Mouse (Mus musculus): ENCODE measurements around the gene Crisp3. TPM values are rescaled to one million over a fixed set of nuclear protein-coding genes. Genes with fewer than 3 reads are reported as not detected.
"Not testable (repeated sequence)": the region's sequence is repeated elsewhere in the genome, so short reads cannot be mapped to it uniquely, and the experiment has no call there.

The Crisp3 gene
- total RNA-seq (2022), result not detected

GRCm38 (mm10) chr17:40242135-40242534 lies at the start of gene Crisp3:
Crisp3 (minus strand) TSS chr17:40242288.
- DNase-seq (ENCODE audit: low spot score in 2 of 2), result no peak

GRCm38 (mm10) chr17:40285435-40285834 lies 43.3 kb upstream of the Crisp3 start:
- no peak for DNase-seq (ENCODE audit: low spot score in 2 of 2)

- no peak for DNase-seq (ENCODE audit: low spot score in 2 of 2)
Observed at GRCm38 (mm10) chr17:40275519-40275918, 33.4 kb upstream of the Crisp3 start.

GRCm38 (mm10) chr17:40274906-40275470 lies 32.9 kb upstream of the Crisp3 start:
- DNase-seq (ENCODE audit: low spot score in 2 of 2), result no peak

GRCm38 (mm10) chr17:40252487-40252886 lies 10.4 kb upstream of the Crisp3 start:
- DNase-seq (ENCODE audit: low spot score in 2 of 2), result no peak

- DNase-seq (ENCODE audit: low spot score in 2 of 2), result no peak
Observed at GRCm38 (mm10) chr17:40208540-40208939, 33.5 kb downstream of the Crisp3 start, which contains the start of gene Pgk2. Pgk2 (minus strand) TSS chr17:40208640.

- DNase-seq (ENCODE audit: low spot score in 2 of 2), result not testable (repeated sequence)
Observed at GRCm38 (mm10) chr17:40201803-40202202, 40.3 kb downstream of the Crisp3 start.

- not testable (repeated sequence) for DNase-seq (ENCODE audit: low spot score in 2 of 2)
Observed at GRCm38 (mm10) chr17:40190192-40190591, 51.9 kb downstream of the Crisp3 start.

Other genes starting within 250 kb of the Crisp3 start
- not detected for gene AC192777.2, start 146.8 kb downstream of the Crisp3 start, total RNA-seq (2022)
- gene Pgk2, start 33.6 kb downstream of the Crisp3 start, total RNA-seq (2022), result not detected
- not detected for gene Crisp1, start 76.9 kb upstream of the Crisp3 start, total RNA-seq (2022)

Measured in gastrocnemius, adult 8-10 months (tissue).